Mouse (Mus musculus) erythroid progenitor cell, adult 5-6 weeks (primary cell): ENCODE results near the gene Calml4. TPM values are rescaled to one million over a fixed set of nuclear protein-coding genes. Genes with fewer than 3 reads are reported as not detected.
"Not testable (repeated sequence)": the region's sequence is repeated elsewhere in the genome, so short reads cannot be mapped to it uniquely, and the experiment has no call there.

Experiments
- ATAC-seq: replicated peaks from 2 replicates; pipeline ENCODE4 v1.8.0; 2016; ENCODE audit warnings: moderate number of reproducible peaks, mild to moderate bottlenecking, moderate TSS enrichment, inconsistent platforms; ENCODE audit not compliant: poor library complexity, low FRiP score, severe bottlenecking
- total RNA-seq, 2 experiments: library from RNA; stranded (forward) in 1 of 2; stranded (reverse) in 1 of 2; fragments of 150-400 nt in 1 of 2; fragments of 186-747, 209-891 nt in 1 of 2; gene quantifications; 2 replicates each; pipeline versions ENCODE4 v1.2.3 to v1.2.4; 2015 to 2017; ENCODE audit warnings: low replicate concordance in 2 of 2

The Calml4 gene
- total RNA-seq (2015; ENCODE audit: low replicate concordance) (not detected in 2 replicates), total RNA-seq (2017; ENCODE audit: low replicate concordance) (not detected in 2 replicates)

- no peak for ATAC-seq
Measured at GRCm38 (mm10) chr9:62857719-62858261, at the start of gene Calml4. Calml4 (plus strand) TSS chr9:62858080.

GRCm38 (mm10) chr9:62810095-62810494 is 47.8 kb upstream of the Calml4 start:
- no peak for ATAC-seq

DNA sequence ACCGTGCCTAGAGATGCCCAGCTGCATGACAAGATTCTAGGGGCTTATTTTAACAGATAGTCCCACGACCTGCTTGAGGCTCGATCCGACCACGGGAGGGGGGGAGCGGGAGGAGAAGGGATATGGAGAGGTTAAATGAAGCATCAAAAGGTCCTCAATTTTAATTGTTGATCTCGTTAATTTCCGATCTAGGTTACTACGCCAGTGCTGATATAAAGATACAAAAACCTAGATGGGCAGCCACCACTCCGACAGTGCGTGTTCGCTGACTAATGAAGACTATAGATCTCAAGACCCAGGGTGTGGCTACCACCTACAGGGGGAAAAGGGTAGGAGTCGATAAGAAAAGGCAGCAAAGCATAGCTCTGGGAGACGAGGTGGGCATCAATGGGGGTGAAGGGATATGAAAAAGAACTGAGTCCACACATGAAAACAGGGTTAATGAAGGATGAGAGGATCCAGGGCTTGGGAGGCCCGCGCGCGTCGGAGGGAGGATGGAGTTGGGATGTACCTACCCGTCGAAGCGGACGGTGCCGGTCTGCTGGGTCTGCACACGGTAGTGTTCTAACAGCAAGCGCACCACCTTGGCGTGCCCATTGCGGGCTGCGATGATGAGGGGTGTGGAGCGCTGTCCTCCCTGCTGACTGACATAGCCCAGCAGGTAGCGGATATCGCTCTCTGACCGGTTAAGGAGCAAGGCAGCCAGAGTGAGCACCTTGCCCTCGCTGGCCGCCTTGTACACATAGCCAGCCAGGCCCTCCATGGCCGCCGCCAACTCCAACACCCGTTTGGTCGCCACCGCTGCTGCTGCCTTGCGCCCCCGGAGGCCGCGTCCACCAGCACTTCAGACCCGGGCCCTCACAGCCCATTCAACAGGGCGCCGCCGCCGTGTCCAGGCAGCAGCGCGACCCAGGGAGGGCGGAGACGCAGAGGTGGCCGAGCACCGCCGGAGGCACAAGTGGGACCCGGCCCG is 47.1 kb upstream of the Calml4 start:
- ATAC-seq = peak; percentile 81

- ATAC-seq = peak; percentile 84
Measured at GRCm38 (mm10) chr9:62811516-62812121, 46.3 kb upstream of the Calml4 start, which contains the start of gene Fem1b. Fem1b (minus strand) TSS chr9:62811934.

- 0 out of 2 replicates have a peak, but pooled peaks have one; percentile 13 for ATAC-seq
Measured at GRCm38 (mm10) chr9:62812216-62813049, 45.4 kb upstream of the Calml4 start.

- ATAC-seq = no peak
Measured at GRCm38 (mm10) chr9:62814751-62815150, 43.1 kb upstream of the Calml4 start.

GRCm38 (mm10) chr9:62816323-62817098 is 41.4 kb upstream of the Calml4 start:
- ATAC-seq = no peak

DNA sequence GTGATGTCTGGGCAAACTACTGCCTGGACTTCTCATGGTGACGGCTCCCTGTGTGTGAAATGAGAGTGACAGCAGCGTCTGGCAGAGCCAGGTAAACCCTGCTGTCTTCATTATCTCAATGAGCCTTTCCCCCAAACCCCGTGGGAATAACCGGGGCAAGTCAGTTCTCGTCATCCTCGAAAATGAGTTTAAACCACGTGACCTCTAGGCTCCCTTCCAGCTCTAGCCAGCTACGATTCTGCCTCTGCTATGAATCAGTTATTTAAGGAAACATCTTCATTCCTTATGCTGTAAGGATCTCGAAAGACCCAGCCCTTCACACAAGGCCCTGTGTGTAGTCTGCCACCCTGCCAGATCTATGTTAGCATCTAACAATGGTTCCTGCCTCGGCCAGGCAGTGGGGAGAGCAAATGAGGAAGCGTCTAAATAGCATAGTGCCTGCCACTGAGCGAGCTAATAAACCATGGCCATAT is 40.7 kb upstream of the Calml4 start:
- no peak for ATAC-seq

DNA sequence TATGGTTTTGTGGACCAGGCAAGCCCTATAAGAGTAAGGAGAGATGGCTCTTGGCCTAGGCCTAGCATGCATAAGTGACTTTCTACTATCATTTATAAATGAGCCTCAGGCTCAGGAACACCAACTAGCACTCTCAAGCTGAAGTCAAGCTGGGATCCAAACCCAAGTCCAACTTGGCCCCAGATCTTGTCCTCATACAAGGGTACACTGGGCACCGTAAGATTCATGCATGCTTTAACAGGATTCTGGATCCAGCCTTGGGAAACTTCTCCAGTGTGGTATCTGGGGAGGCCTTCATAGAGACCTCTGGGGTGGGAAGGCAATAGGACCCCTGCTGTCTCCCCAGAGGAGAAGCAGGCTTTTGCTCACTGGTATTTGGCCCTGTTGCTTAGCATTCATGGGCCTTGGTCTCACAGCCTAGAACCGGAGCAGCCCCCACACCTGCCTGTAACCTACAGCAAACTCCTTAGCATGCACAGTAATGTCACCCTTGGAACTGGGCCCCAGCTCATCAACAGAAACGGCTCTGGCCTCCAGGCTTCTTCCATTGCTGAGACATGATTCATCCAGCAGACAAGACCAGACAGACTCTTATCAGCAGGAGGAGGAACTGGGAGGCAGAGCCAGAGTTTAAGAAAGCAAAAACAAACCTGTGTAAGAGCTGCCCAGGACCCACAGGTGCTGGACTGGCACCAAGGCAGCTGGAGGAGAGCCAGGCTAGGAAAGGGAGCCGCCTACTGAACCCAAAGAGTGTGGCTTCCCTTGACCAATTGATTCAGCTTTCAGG is 39.9 kb upstream of the Calml4 start:
- ATAC-seq = no peak

- no peak for ATAC-seq
Measured at GRCm38 (mm10) chr9:62819494-62819893, 38.4 kb upstream of the Calml4 start.

DNA sequence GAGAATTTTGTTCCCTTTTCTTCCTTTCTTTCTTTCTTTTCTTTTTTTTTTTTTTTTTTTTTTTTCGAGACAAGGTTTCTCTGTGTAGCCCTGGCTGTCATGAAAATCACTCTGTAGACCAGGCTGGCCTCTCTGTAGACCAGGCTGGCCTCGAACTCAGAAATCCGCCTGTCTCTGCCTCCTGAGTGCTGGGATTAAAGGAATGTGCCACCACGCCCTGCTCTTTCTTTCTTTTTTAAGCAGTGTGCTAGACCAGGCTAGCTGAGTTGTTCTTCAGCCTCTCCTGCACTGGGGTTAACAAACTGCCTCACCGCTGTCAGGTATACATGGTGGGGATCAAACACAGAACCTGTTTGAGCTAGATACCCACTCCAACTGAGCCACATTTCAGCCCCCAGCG is 38.0 kb upstream of the Calml4 start:
- ATAC-seq = not testable (repeated sequence)

DNA sequence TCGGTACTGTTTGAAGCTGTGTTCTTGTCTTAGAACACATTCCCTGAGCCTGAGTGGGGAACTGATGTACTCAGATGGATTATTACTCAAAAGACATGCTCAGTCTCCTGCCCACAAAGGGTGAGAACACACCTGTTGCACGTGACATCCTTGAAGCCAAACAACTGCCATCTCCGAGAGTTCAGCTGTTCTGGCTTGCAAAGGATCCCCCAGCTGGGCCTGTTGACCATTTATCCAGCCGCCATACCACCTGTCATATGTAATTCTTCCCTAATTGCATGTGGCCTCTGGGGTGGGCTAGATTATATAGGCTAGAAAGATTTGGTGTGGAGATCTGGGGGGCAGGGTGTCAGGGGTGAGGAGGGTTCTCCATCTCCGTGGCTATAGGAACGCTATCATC is 37.1 kb upstream of the Calml4 start:
- no peak for ATAC-seq

DNA sequence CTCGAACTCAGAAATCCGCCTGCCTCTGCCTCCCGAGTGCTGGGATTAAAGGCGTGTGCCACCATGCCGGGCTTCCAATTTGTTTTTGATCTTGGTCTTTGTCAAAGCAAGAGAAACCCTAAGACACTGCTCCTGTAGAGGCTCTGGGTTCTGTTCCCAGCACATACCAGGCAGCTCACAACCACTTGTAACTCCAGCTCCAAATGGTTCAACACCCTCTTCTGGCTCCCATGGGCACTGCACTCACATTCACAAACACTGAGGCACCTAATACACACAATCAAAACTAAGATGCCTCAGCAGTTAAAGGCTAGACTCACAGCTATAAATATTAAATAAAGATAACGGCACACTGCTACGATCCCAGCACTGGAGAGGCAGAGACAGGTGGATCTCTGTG is 36.1 kb upstream of the Calml4 start:
- ATAC-seq = no peak

DNA sequence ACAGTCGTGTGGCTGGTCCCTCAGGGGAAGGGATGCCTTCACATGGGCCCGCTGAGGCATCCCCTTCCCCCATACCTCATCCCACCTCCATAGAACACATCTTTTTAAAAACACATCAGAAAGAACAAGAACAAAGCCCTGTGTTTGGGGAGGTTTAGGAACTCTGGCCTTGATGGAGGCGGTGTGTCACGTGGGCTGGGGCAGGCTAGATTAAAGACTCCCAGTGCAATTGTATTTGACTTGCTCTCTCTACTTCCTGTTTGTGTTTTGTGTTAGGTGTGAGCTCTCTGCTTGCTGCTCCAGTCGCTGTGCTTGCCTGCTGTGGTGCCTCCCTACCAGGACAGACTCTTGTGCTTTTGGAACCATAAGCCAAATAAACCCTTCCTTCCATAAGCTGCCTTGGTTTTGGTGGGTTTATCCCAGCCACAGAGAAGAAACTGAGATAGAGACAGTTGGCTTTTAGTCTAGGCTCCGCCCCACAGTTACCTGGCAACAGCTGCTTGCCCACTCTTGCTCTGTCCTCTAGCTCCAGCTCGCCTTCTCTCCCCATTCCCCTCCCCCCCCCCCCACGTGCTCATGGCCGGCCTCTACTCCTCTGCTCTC is 32.0 kb upstream of the Calml4 start:
- ATAC-seq = no peak

DNA sequence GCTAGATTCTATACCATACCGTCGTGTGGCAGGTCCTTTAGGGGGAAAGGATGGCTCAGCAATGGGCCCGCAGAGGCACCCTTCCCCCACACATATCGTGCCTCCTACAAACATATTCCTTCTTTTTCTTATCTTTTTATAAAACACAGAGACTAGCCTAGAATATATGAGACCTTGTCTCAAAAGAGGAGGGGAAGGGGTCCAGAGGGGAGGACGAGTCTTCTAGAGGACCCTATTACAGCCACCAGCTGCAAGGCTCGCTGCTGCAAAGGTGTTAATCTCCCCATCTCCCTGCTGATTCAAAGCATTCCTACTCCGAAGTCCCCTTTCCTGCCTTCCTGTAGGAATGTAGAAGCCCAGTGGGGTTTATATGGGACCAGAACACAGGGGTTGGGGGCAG is 31.4 kb upstream of the Calml4 start:
- no peak for ATAC-seq

- ATAC-seq = peak; percentile 68
Measured at GRCm38 (mm10) chr9:62827939-62828652, 29.8 kb upstream of the Calml4 start.

- peak; percentile 98 for ATAC-seq
Measured at GRCm38 (mm10) chr9:62828662-62829086, 29.2 kb upstream of the Calml4 start.
